Mouse (Mus musculus) frontal cortex, adult (tissue): ENCODE results near the gene Cdc37.
A peak's percentile ranks its signal among the peaks of the same experiment; 100 is the strongest.

Experiments
- ATAC-seq: cut with Nextera tagmentation; 2 replicates; pipeline ENCODE4 v1.9.2; 2017; ENCODE audit warnings: mild to moderate bottlenecking, moderate library complexity, mixed read lengths; ENCODE audit not compliant: low TSS enrichment

Cdc37 gene

GRCm38 (mm10) chr9:21167140-21168097, 17.6 kb upstream of the Cdc37 start:
- no peak for ATAC-seq

- no peak for ATAC-seq
Measured at GRCm38 (mm10) chr9:21166516-21166915, 16.7 kb upstream of the Cdc37 start.

DNA sequence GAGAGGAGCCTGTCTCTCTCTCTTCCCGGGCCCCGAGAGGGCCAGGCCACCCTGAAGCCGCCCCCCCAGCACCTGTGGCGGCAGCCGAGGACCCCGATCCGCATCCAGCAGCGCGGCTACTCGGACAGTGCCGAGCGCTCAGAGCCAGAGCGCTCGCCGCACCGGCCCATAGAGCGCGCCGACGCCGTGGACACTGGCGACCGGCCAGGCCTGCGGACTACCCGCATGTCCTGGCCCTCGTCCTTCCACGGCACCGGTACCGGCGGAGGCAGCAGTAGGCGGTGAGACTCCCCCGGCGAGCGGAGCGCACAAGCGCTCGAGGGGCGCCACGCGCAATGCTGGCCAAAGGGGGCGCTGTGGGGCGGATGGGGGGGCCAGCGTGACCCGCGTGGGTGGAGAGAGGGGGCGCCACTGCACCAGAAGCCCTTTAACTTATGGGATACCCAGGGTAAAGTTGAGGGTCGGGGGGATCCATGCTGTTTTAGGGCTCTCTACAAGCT, 16.2 kb upstream of the Cdc37 start:
- no peak for ATAC-seq

GRCm38 (mm10) chr9:21165041-21165951, 15.5 kb upstream of the Cdc37 start, which contains the start of gene Pde4a:
Pde4a (plus strand) TSS chr9:21165714.
- peak; percentile 16; the same call in 1 of the 2 replicates for ATAC-seq

- ATAC-seq, result peak; percentile 43
Measured at GRCm38 (mm10) chr9:21164072-21164471, 14.3 kb upstream of the Cdc37 start.

DNA sequence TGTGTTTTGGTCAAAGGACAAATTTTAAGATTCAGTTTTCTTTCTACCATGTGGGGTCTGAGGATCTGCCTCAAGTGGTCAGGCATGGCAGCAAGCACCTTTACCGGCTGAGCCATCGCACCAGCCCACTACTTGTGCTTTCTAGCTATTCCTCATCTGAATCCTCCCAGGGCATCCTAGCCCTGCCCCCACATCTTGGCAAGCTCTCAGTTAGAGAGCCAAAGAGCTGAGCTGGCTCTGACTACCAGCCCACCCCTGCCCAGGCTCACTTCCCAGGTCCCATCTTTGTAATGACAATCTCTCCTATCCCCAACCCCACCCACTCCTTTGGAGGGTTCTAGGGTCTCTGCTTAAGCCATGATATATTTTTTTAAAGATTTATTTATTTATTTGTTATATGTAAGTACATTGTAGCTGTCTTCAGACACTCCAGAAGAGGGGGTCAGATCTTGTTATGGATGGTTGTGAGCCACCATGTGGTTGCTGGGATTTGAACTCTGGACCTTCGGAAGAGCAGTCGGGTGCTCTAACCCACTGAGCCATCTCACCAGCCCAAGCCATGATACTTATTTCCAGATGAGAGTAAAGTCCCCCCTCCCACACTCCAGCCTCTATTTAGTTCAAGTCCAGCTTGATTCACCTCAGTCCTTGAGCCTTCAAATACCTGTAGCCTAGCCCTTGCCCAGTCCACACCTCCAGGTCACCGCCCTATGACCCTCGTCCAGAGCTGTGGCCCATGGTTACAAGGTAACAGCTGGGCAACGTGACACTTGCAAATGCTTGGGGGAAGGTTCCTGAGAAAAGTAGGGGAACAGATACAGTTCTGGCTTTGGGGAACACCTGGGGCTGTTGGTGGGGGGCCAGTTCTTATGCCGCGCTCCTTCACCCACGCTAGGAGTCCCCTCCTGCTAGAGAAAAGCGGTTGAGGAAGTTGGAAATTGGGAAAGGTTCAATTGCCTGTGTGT, 13.6 kb upstream of the Cdc37 start:
- no peak for ATAC-seq

DNA sequence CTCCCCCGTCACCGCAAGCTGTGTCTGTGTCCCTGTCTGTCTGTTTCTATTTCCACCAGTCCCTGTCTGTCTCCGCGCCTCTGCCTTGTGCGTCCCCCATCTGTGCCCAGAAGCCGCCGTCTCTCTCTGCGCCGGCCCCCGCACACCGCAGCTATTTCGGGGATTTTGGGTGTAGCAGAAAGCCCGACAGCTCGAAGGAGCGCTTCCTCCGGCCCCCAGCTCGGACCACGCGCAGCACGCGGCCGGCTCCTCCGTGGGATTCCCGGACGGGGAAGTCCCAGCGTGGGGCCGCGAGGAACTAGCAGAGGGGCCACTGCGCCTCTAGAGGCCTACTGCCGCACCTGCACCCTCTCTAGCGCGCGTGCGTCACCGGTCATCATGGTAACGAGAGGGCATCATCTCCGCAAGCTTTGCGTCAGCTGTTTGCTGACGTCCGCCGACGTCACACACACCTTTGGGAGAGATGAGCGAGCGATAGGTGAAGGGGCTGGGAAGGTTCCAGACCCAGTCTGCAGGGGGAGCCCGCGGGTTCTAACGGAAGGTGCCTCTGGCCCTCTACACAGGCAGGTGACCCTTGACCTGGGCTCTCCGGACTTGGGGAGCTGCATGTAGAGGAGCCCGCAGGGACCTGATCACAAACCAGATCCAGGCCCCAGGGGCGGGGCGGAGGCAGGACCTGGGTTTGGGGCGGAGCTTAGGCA, 11.6 kb upstream of the Cdc37 start:
- ATAC-seq, result peak; percentile 70

DNA sequence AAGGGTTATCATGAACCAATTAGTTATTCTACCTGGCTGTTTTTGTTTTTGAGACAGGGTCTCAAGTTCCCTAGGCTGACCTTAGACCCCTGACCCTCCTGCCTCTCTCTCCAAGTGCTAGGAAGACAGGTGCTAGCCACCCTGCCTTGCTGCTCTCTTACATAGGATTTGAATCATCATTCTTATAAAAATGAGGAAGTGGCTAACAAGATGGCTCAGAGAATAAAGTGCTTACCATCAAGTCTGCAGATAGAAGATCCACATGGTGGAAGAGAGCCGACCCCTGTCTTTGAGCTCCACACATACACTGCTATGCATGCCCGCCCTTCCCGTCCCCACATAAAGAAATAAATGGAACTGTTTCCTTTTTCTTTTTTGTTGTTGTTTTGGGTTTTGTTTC, 5.0 kb upstream of the Cdc37 start:
- ATAC-seq, result no peak

DNA sequence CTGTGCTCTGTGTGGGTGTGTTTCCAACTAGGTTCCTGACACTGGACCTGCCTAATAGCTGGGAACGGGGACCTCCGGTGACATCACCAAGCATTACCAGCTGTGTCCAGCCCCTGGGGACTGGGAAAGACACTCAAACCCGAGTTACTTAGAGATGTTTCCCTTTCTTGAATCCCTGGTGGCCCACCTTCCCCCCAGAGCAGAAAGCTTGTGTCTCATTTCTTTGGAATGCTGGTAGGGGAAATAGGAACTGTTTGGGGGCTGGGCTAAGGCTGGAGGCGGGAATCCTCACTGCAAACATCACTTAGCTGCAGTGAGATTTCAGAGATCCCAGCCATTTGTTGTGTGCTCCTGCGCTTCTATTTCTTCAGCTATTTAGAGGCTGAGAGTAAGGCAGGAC, 4.1 kb upstream of the Cdc37 start:
- ATAC-seq, result peak; percentile 35; the same call in 1 of the 2 replicates

DNA sequence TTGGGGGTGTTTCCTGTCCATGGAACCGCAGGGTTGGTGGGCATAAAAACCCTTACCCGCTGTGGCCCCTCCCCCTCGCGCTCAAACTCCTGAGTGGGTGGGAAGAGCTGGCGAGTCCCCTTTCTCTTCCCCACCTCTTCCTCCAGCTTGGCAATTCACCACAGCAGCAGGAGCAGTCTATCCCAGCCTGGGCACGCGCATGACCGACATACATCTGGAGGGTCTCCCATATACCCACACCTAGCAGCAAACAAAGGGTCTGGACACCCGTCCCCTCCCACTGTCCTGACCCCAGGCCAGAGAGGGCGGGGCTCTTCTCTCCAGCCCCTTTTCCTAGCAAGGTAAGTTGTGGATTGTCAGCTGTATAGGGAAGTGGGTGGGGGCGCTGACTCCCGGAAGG, 3.5 kb upstream of the Cdc37 start:
- no peak for ATAC-seq

GRCm38 (mm10) chr9:21152715-21153114, 2.9 kb upstream of the Cdc37 start:
- ATAC-seq, result peak; percentile 75

GRCm38 (mm10) chr9:21149077-21149653, 617 bp downstream of the Cdc37 start:
- ATAC-seq, result no peak

GRCm38 (mm10) chr9:21148427-21148826, 1.4 kb downstream of the Cdc37 start:
- no peak for ATAC-seq

DNA sequence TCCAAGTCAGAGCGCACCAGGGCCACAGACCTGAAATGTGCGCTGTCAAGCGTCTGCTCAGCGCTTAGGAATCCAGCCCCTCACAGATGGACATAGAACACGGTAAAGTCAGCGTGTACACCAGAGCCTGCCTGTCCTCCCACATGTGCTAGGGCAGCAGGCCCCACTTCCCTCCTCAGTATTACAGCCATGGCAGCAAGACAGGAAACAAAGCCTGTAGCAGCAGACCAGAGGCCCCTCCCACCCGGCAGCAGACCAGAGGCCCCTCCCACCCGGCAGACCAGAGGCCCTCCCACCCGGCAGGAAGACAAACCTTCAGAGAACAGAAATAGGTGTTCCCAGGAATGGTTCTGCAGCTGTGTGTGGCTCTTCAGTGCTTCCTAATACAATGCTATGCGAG, 3.1 kb downstream of the Cdc37 start:
- ATAC-seq, result no peak

GRCm38 (mm10) chr9:21145431-21145830, 4.4 kb downstream of the Cdc37 start:
- no peak for ATAC-seq

DNA sequence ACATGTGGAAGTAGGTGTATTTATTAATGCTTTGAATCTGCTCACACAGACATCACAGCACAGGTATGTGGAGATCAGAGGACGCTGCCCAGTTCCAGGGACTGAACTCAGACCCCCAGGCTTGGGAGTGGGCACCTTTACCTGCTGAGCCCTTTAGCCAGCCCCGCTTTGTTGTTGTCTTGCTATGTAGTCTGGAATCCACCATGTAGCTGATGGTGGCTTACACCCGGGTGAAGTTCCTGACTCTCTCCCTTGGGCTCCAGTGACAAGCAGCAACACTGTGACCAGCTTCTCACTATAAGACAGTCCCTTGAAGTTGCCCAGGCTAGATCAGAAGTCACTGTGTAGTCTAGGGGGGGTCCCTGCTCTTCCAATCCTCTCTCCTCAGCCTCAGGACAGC, 5.4 kb downstream of the Cdc37 start:
- no peak for ATAC-seq

- no peak for ATAC-seq
Measured at GRCm38 (mm10) chr9:21141922-21142321, 7.9 kb downstream of the Cdc37 start.

DNA sequence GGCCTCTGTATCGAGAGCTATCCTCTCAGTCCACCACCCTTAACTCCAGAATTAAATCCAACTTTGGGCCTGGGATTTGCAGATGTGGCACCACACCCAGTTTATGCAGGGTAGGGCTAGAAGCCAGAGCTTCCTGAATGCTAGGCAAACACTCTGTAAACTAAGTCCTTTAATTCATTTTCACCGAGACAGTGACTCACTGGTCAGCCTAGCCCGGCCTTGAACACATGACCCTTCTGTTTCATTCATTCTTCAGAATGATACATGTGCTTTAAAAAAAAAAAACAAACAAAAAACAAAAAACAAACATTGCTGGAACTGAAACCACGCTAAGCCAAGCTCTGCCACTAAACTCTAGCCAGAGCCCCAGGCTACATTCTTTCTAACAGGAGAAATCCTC, 11.4 kb downstream of the Cdc37 start:
- no peak for ATAC-seq

- ATAC-seq, result peak; percentile 55; the same call in 1 of the 2 replicates
Measured at GRCm38 (mm10) chr9:21137229-21137628, 12.6 kb downstream of the Cdc37 start.

- no peak for ATAC-seq
Measured at GRCm38 (mm10) chr9:21136401-21136800, 13.4 kb downstream of the Cdc37 start.
